Mouse (Mus musculus): ENCODE results near the gene Lrriq3.
A peak's percentile ranks its signal among the peaks of the same experiment; 100 is the strongest.

The Lrriq3 gene

GRCm38 (mm10) chr3:155093116-155093956, at the start of gene Lrriq3, which contains the start of gene Fpgt:
Gene Lrriq3 (plus strand): TSS chr3:155093434.
Gene Fpgt (minus strand): TSS chr3:155093403.
- DNase-seq = peak; percentile 91

- DNase-seq = no peak
Observed at GRCm38 (mm10) chr3:155052021-155052420, 41.2 kb upstream of the Lrriq3 start.

GRCm38 (mm10) chr3:155053189-155053588, 40.0 kb upstream of the Lrriq3 start:
- DNase-seq = no peak

GRCm38 (mm10) chr3:155055231-155055916, 37.9 kb upstream of the Lrriq3 start, which contains the start of gene Tnni3k:
Gene Tnni3k (minus strand): TSS chr3:155055407.
- no peak for DNase-seq

- no peak for DNase-seq
Observed at GRCm38 (mm10) chr3:155056606-155057005, 36.6 kb upstream of the Lrriq3 start.

- DNase-seq = no peak
Observed at GRCm38 (mm10) chr3:155057566-155057965, 35.7 kb upstream of the Lrriq3 start.

GRCm38 (mm10) chr3:155058800-155059448, 34.3 kb upstream of the Lrriq3 start:
- no peak for DNase-seq

GRCm38 (mm10) chr3:155059449-155059822, 33.8 kb upstream of the Lrriq3 start:
- DNase-seq = no peak

- DNase-seq = no peak
Observed at GRCm38 (mm10) chr3:155077908-155078307, 15.3 kb upstream of the Lrriq3 start.

- DNase-seq = no peak
Observed at GRCm38 (mm10) chr3:155092081-155092480, 1.2 kb upstream of the Lrriq3 start.

- no peak for DNase-seq
Observed at GRCm38 (mm10) chr3:155099266-155099665, 6.0 kb downstream of the Lrriq3 start.

- no peak for DNase-seq
Observed at GRCm38 (mm10) chr3:155105957-155106356, 12.7 kb downstream of the Lrriq3 start.

- no peak for DNase-seq
Observed at GRCm38 (mm10) chr3:155137737-155138136, 44.5 kb downstream of the Lrriq3 start.

- DNase-seq = peak; percentile 5
Observed at GRCm38 (mm10) chr3:155141047-155141446, 47.8 kb downstream of the Lrriq3 start.

GRCm38 (mm10) chr3:155144368-155144767, 51.1 kb downstream of the Lrriq3 start:
- no peak for DNase-seq

- DNase-seq = no peak
Observed at GRCm38 (mm10) chr3:155161842-155162241, 68.6 kb downstream of the Lrriq3 start.

- DNase-seq = no peak
Observed at GRCm38 (mm10) chr3:155180303-155180902, 87.2 kb downstream of the Lrriq3 start.

GRCm38 (mm10) chr3:155186456-155186855, 93.2 kb downstream of the Lrriq3 start:
- DNase-seq = no peak

GRCm38 (mm10) chr3:155188857-155189256, 95.6 kb downstream of the Lrriq3 start:
- DNase-seq = no peak

- DNase-seq = no peak
Observed at GRCm38 (mm10) chr3:155234919-155235318, 141.7 kb downstream of the Lrriq3 start.

- DNase-seq = no peak
Observed at GRCm38 (mm10) chr3:155235502-155235901, 142.3 kb downstream of the Lrriq3 start.

Measured in kidney, adult 11 months (tissue).